Mouse (Mus musculus) adrenal gland, postnatal 25 days (tissue): ENCODE measurements around the gene Hnmt. TPM values are rescaled to one million over a fixed set of nuclear protein-coding genes. Genes with fewer than 3 reads are reported as not detected.
A peak's percentile ranks its signal among the peaks of the same experiment; 100 is the strongest.
"Not testable (repeated sequence)": the region's sequence is repeated elsewhere in the genome, so short reads cannot be mapped to it uniquely, and the experiment has no call there.

Experiments used
- DNase-seq: peaks from one replicate; pipeline ENCODE4 v3.0.0; 2021; ENCODE audit warnings: mixed read lengths
- long read RNA-seq: library from polyadenylated mRNA; stranded (forward); transcript quantifications from one replicate; pipeline ENCODE4 v2.0.0, GENCODE M21; 2021
- total RNA-seq: library from RNA; stranded (reverse); gene quantifications from 2 replicates; pipeline ENCODE4 v1.2.3, GENCODE M21; 2021

Hnmt gene
- total RNA-seq, result 11.7 and 19.9 TPM in 2 replicates
- long read RNA-seq, transcript Hnmt-201 (7 exons, 1,656 nt), result major isoform, 6 of 15 reads
- long read RNA-seq, partial matches to known transcripts, result 0 of 15 reads
- long read RNA-seq, other reads (novel, unspliced or antisense), result 7 of 15 reads

- DNase-seq, result no peak
These were observed at the start of gene Hnmt for GRCm38 (mm10) chr2:24049344-24049990. TSS of gene Hnmt (minus strand) at chr2:24049394.

- DNase-seq, result no peak
These were observed 47.3 kb upstream of the Hnmt start, which contains the start of gene Tbpl2 for GRCm38 (mm10) chr2:24096495-24096894. TSS of gene Tbpl2 (minus strand) at chr2:24096595.

- no peak for DNase-seq
These were observed 41.7 kb upstream of the Hnmt start for GRCm38 (mm10) chr2:24090921-24091320.

- DNase-seq, result no peak
These were observed 1.3 kb upstream of the Hnmt start for GRCm38 (mm10) chr2:24050459-24050858.

- peak; percentile 66 for DNase-seq
These were observed 605 bp downstream of the Hnmt start for GRCm38 (mm10) chr2:24048480-24049097.

GRCm38 (mm10) chr2:24047551-24048479 lies 1.4 kb downstream of the Hnmt start:
- no peak for DNase-seq

- DNase-seq, result no peak
These were observed 6.3 kb downstream of the Hnmt start for GRCm38 (mm10) chr2:24042901-24043300.

- DNase-seq, result no peak
These were observed 8.7 kb downstream of the Hnmt start for GRCm38 (mm10) chr2:24040531-24040930.

- not testable (repeated sequence) for DNase-seq
These were observed 29.8 kb downstream of the Hnmt start for GRCm38 (mm10) chr2:24019386-24019785.

- DNase-seq, result no peak
These were observed 30.2 kb downstream of the Hnmt start for GRCm38 (mm10) chr2:24018966-24019365.

GRCm38 (mm10) chr2:24014957-24015356 lies 34.2 kb downstream of the Hnmt start:
- DNase-seq, result no peak

GRCm38 (mm10) chr2:23999323-23999722 lies 49.9 kb downstream of the Hnmt start:
- no peak for DNase-seq

- no peak for DNase-seq
These were observed 50.4 kb downstream of the Hnmt start for GRCm38 (mm10) chr2:23998836-23999235.

- DNase-seq, result no peak
These were observed 52.4 kb downstream of the Hnmt start for GRCm38 (mm10) chr2:23996830-23997229.

- not testable (repeated sequence) for DNase-seq
These were observed 59.1 kb downstream of the Hnmt start for GRCm38 (mm10) chr2:23990034-23990573.

GRCm38 (mm10) chr2:23987283-23987682 lies 61.9 kb downstream of the Hnmt start:
- no peak for DNase-seq

- DNase-seq, result no peak
These were observed 65.9 kb downstream of the Hnmt start for GRCm38 (mm10) chr2:23983343-23983742.

GRCm38 (mm10) chr2:23982860-23983259 lies 66.3 kb downstream of the Hnmt start:
- no peak for DNase-seq

GRCm38 (mm10) chr2:23960659-23961274 lies 88.4 kb downstream of the Hnmt start:
- not testable (repeated sequence) for DNase-seq
